Mouse (Mus musculus) cerebellum, postnatal 10 days (tissue): ENCODE data around the gene Mybpc1.
"Not testable (repeated sequence)": the region's sequence is repeated elsewhere in the genome, so short reads cannot be mapped to it uniquely, and the experiment has no call there.

Experiments used
- DNase-seq, 2 experiments: peaks; one replicate each; pipeline ENCODE4 v3.0.0; 2021; ENCODE audit warnings: mixed read lengths in 2 of 2

Gene Mybpc1

GRCm38 (mm10) chr10:88491632-88492031, 113.3 kb downstream of the Mybpc1 start:
- DNase-seq: no peak

- no peak for DNase-seq
Measured at GRCm38 (mm10) chr10:88488629-88489028, 116.3 kb downstream of the Mybpc1 start.

DNA sequence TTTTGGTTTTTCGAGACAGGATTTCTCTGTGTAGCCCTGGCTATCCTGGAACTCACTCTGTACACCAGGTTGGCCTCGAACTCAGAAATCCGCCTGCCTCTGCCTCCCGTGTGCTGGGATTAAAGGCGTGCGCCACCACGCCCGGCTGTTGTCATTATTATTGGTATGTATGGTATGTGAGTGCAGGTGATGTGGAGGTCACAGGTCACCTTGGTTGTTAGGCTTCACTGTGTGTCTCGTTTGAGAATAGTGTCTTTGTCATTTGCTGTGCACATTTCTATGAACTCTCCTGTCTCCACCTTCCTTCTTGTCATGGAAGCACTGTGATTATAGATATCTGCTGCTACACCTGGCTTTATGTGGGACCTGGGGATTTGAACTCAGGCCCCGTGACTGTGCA, 122.1 kb downstream of the Mybpc1 start:
- not testable (repeated sequence) for DNase-seq
